Mouse (Mus musculus) heart, postnatal 0 days (tissue): ENCODE measurements around the gene Acot12.

Experiments used
- CTCF ChIP-seq: IDR thresholded peaks from 2 replicates; pipeline ENCODE4 v1.5.1; 2016; ENCODE audit warnings: antibody characterized with exemption, control low read depth, low read depth
- EP300 ChIP-seq: IDR thresholded peaks from 2 replicates; pipeline ENCODE4 v1.6.1; 2016; ENCODE audit warnings: antibody characterized with exemption, low read depth

DNA sequence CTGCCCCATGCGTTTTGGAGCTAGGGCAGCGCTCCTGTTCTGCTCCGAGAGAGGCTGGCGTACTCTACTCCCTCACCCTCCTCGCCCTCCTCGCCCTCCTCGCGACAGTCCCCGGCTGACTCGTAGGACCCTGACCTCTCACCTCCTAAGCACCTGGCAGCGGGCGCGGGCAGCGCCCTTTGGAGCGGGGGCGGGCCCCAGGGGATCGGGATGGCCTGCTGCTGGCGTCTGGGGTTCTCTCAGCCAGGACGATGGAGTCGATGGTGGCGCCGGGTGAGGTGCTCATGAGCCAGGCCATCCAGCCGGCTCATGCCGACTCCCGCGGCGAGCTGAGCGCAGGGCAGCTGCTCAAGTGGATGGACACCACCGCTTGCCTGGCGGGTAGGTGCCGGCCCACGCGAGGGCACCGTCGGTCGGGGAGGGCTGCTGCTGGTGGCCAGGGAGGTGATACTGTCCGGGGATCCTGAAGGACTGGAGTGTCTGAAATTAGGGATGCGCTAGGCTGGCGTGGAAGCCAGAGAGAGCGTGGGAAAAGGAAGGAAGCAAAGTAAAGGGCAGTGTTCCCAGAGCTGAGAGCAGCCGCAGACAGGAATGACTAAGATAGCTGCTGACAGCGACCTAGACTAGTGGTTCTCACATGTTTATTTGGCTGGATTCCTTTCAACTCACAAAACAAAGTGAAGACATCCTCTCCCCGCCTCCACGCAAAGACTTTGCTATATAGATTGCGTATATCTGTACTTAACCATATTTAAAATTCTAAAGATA lies at the start of gene Acot12:
- TF ChIP-seq CTCF (no peak), EP300 (no peak)
